ENCODE assay signal across 8 mouse cellular contexts in genomic region chr4:106837964-106838363, GRCm38 (mm10). TPM values are rescaled to one million over a fixed set of nuclear protein-coding genes. Genes with fewer than 3 reads are reported as not detected.
DNase-seq lines count a peak whose midpoint lies in the region; ATAC-seq lines count a peak whose summit lies in the region.

No protein-coding gene starts in this region.

- peak; percentile 17; the same call in 1 of the 2 replicates for ATAC-seq in frontal cortex, adult (ENCODE audit: low TSS enrichment)

- peak; percentile 71 for DNase-seq in MN1 (ENCODE audit: low spot score)
- peak; percentile 48 for DNase-seq in cerebellum, adult 8-10 months
- peak; percentile 83 for DNase-seq in heart, postnatal 4 days
- DNase-seq in layer of hippocampus, adult 9-11 months, result peak; percentile 64
- DNase-seq in lung, postnatal 14 days, result peak; percentile 71
- peak; percentile 28 to 47 for DNase-seq in right cerebral cortex, postnatal 36 days (ENCODE audit: low spot score in 2 of 2)
- DNase-seq in natural killer cell, adult 2 months (ENCODE audit: low spot score in 2 of 2), result no peak

RNA-seq across cellular contexts. Expression of gene Acot11, which starts 33.2 kb away (rescaled TPM):
- 10 to 100 TPM; 12.7 to 13.7 TPM for total RNA-seq in heart, postnatal 4 days (2021)

Comparison
In these comparisons a context has a peak if more than half of its experiments do, and no peak if none do; other contexts are left out.
1. DNase-seq: peak in MN1 (single experiment), cerebellum, adult 8-10 months (single experiment), heart, postnatal 4 days (single experiment), layer of hippocampus, adult 9-11 months (single experiment), lung, postnatal 14 days (single experiment) and right cerebral cortex, postnatal 36 days (2 of 2); none in natural killer cell, adult 2 months (0 of 2).